Mouse (Mus musculus) neural tube, embryonic 15.5 days (tissue): ENCODE data around the gene Ndufc2. TPM values are rescaled to one million over a fixed set of nuclear protein-coding genes. Genes with fewer than 3 reads are reported as not detected.
"Not testable (repeated sequence)": the region's sequence is repeated elsewhere in the genome, so short reads cannot be mapped to it uniquely, and the experiment has no call there.

Source experiments
- ATAC-seq: fragments of 200-750 bp; cut with Nextera tagmentation; 2 replicates; pipeline ENCODE4 v1.8.0; 2017; ENCODE audit warnings: mild to moderate bottlenecking, moderate TSS enrichment, moderate library complexity; ENCODE audit not compliant: low FRiP score
- H3K27ac ChIP-seq: fragments of 300-500 bp; sonication (generic); replicated peaks from 2 replicates; pipeline ENCODE4 v1.5.1; 2015; ENCODE audit warnings: mild to moderate bottlenecking, inconsistent platforms
- H3K27me3 ChIP-seq: fragments of 300-500 bp; sonication (generic); replicated peaks from 2 replicates; pipeline ENCODE4 v1.6.1; 2015; ENCODE audit warnings: inconsistent platforms
- H3K36me3 ChIP-seq: fragments of 300-500 bp; sonication (generic); 2 replicates; pipeline ENCODE4 v1.6.1; 2015; ENCODE audit warnings: inconsistent platforms
- H3K4me1 ChIP-seq: fragments of 300-500 bp; sonication (generic); 2 replicates; pipeline ENCODE4 v1.6.1; 2015; ENCODE audit warnings: inconsistent platforms
- H3K4me2 ChIP-seq: fragments of 300-500 bp; sonication (generic); 2 replicates; pipeline ENCODE4 v1.6.1; 2015; ENCODE audit warnings: inconsistent platforms, mild to moderate bottlenecking, moderate library complexity
- H3K4me3 ChIP-seq: fragments of 300-500 bp; sonication (generic); replicated peaks from 2 replicates; pipeline ENCODE4 v1.5.1; 2015; ENCODE audit warnings: mild to moderate bottlenecking, inconsistent platforms
- H3K9ac ChIP-seq: fragments of 300-500 bp; sonication (generic); replicated peaks from 2 replicates; pipeline ENCODE4 v1.6.1; 2015; ENCODE audit warnings: mild to moderate bottlenecking, inconsistent platforms
- H3K9me3 ChIP-seq: fragments of 300-500 bp; sonication (generic); replicated peaks from 2 replicates; pipeline ENCODE4 v1.6.1; 2016; ENCODE audit warnings: inconsistent platforms
- WGBS: fragments of 180-500 bp; shearing (Covaris S2); methylation state at CpG from one replicate; pipeline ENCODE4 v1.1.7; 2015; ENCODE audit warnings: mixed read lengths; 5-methylcytosine and 5-hydroxymethylcytosine counted together
- polyA plus RNA-seq: library from polyadenylated mRNA; unstranded; fragments of >200 nt; fragmentation: Nextera tagmentation; extraction: Ambion mirVana; gene quantifications from 2 replicates; pipeline ENCODE4 v1.2.1, GENCODE M21; 2015

Gene Ndufc2
- polyA plus RNA-seq, 1 experiment from 2014 or later, result 526 TPM

DNA sequence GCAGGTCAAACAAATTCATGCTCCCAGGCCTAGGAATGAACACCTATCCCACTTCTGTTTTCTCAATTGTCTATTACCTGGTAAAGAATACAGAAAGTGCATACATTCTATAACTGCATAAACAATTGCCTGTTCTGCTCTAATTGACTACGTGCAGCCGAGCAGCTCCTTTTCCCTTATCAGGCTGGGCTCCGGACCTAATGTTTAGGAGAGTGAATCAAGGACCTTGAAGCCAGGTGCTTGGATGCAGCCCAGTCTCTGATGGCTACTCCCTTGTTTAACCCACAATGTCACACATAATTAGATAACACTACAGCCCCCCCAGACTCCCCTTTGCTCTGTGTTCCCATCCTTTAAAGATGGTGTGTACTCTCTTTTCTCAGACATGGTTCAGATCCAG is 33.7 kb downstream of the Ndufc2 start:
- not testable (repeated sequence) for H3K4me3 ChIP-seq, H3K9ac ChIP-seq, H3K9me3 ChIP-seq, H3K4me1 ChIP-seq, H3K36me3 ChIP-seq, H3K27me3 ChIP-seq, H3K27ac ChIP-seq, ATAC-seq, H3K4me2 ChIP-seq
- WGBS, result 71% methylated on average over 3 of the region's 3 CpGs

DNA sequence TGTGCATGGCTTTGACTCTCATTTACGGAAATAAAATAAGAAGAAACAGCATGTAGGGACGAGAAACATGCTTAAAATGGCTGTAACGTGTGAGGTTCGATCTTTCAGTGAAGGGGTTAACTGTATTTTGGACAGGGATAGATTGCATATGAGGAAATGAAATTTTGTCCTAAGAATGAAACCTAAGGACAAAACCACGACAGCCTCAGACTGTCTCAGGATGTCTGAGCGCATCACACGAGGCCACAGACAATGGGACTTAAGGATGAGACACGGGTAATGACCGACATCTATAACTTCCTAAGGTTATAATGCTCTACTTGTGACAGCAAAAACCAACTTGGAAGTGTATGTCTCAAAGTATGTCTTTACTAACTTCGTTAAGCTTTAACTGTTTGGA is 34.7 kb downstream of the Ndufc2 start:
- Histone ChIP-seq H3K36me3 (no peaks in the 10 kb centered on the region), H3K4me2 (no peak overlapping the region), H3K4me1 (peaks cover 8% of the 10 kb centered on the region), H3K4me3 (no peak overlapping the region), H3K9me3 (no peaks in the 10 kb centered on the region), H3K9ac (no peak overlapping the region), H3K27me3 (no peaks in the 10 kb centered on the region), H3K27ac (no peak overlapping the region)
- no peak for ATAC-seq
- WGBS, result 86% methylated on average over 10 of the region's 10 CpGs

DNA sequence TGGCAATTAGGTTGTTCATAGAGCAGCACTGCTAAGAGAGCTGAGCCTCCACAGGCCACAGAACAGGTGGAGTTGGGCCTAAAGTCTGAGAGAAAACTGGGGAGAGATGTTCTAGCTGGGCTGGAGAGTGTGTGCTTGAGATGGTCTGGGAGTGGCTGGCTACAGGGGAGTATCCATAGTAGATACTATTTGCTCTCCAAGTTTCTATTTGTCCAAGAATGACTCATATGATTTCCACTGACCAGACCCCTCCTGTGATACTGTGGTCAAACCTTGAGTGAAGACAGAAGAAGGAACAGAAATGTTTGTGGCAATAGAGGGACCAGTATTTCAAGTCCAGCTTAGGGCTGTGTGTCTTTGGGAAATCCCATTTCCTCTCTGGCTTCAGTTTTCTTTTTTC is 39.2 kb downstream of the Ndufc2 start:
- H3K4me1 ChIP-seq, result no peaks in the 10 kb centered on the region
- H3K27me3 ChIP-seq, result no peaks in the 10 kb centered on the region
- H3K9me3 ChIP-seq, result no peaks in the 10 kb centered on the region
- no peak overlapping the region for H3K9ac ChIP-seq
- H3K27ac ChIP-seq, result no peak overlapping the region
- no peak for ATAC-seq
- no peak overlapping the region for H3K4me3 ChIP-seq
- no peak overlapping the region for H3K4me2 ChIP-seq
- H3K36me3 ChIP-seq, result no peaks in the 10 kb centered on the region

DNA sequence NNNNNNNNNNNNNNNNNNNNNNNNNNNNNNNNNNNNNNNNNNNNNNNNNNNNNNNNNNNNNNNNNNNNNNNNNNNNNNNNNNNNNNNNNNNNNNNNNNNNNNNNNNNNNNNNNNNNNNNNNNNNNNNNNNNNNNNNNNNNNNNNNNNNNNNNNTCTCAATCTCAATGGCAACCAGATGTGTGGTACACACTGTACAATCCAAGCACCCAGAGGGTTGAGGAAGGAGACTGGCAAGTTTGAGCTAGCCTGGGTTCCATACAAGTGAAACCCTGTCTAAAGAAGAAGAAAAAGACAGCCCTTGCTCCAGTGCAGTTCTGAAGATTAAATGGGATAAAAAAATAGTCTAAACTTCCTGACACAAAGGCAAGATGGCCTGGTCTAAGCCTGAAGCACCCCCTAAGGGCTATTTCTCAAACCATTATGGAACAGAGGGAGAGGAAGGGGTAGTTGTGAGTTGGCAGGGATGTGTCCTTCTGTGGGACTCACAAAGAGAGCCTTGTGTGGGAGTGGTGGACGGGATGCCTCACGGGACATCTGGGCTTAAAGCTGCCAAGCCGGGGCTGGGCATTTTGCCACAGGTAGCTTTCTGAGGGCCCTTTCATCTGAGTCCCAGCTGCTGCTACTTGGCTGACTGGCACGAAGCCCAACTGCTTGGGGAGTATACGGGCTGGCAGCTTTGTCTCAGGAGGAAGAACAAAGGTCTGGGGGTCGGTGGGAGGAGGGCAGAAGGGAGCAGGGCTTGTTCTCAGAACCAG is 46.5 kb downstream of the Ndufc2 start:
- Histone ChIP-seq H3K27ac (peak overlapping the region; percentile 83), H3K36me3 (no peaks in the 10 kb centered on the region), H3K4me3 (no peak overlapping the region), H3K9ac (no peak overlapping the region), H3K27me3 (no peaks in the 10 kb centered on the region), H3K9me3 (no peaks in the 10 kb centered on the region), H3K4me1 (peaks cover 3% of the 10 kb centered on the region; the same call in 1 of the 2 replicates), H3K4me2 (no peak overlapping the region)
- ATAC-seq, result peak; percentile 90
- 26% methylated on average over 6 of the region's 6 CpGs for WGBS

DNA sequence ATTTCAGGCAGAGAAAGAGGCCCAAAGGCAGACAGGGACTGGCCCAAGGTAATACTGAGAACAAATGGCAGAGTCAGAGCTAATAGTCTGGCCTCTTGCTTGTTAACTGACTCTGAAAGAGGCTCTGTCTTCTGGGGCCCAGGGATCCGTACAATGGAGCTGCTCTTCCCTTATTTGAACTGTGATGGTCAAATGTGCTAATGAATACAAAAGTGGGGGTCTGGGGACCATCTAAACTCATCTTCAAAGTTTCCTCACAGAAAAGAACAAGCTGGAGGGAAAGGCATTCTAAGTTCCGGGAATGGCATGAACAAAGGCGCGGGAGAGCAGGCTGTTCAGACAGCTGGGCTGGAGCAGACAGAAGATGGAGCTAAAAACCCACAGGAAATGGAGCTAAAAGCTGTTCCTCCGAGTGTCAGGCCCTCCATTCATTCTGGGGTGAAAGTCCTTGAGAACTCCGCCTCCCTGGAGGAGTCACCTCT is 47.3 kb downstream of the Ndufc2 start:
- Histone ChIP-seq H3K9me3 (no peaks in the 10 kb centered on the region), H3K4me3 (no peak overlapping the region), H3K4me1 (peaks cover 3% of the 10 kb centered on the region; the same call in 1 of the 2 replicates), H3K27ac (peak overlapping the region; percentile 83), H3K36me3 (no peaks in the 10 kb centered on the region), H3K9ac (no peak overlapping the region), H3K27me3 (no peaks in the 10 kb centered on the region), H3K4me2 (peak overlapping the region; percentile 0; the same call in 1 of the 2 replicates)
- WGBS, result 31% methylated on average over 6 of the region's 6 CpGs
- ATAC-seq, result peak; percentile 67

DNA sequence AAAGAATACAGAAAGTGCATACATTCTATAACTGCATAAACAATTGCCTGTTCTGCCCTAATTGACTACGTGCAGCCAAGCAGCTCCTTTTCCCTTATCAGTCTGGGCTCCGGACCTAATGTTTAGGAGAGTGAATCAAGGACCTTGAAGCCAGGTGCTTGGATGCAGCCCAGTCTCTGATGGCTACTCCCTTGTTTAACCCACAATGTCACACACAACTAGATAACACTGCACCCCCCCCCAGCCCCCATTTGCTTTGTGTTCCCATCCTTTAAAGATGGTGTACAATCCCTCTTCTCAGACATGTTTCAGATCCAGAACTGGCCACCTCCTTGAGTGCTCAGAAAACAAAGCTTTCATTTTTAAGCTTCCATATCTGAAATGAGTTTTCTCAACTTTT is 51.2 kb downstream of the Ndufc2 start, which contains the start of gene Kctd14:
Kctd14 (plus strand) TSS at position 301 of the 400 bp plus-strand sequence.
- WGBS, result 86% methylated on average over 2 of the region's 2 CpGs
- H3K36me3 ChIP-seq, H3K27ac ChIP-seq, H3K4me2 ChIP-seq, ATAC-seq, H3K27me3 ChIP-seq, H3K9me3 ChIP-seq, H3K9ac ChIP-seq, H3K4me3 ChIP-seq: not testable (repeated sequence)
- peaks cover 13% of the 10 kb centered on the region for H3K4me1 ChIP-seq

DNA sequence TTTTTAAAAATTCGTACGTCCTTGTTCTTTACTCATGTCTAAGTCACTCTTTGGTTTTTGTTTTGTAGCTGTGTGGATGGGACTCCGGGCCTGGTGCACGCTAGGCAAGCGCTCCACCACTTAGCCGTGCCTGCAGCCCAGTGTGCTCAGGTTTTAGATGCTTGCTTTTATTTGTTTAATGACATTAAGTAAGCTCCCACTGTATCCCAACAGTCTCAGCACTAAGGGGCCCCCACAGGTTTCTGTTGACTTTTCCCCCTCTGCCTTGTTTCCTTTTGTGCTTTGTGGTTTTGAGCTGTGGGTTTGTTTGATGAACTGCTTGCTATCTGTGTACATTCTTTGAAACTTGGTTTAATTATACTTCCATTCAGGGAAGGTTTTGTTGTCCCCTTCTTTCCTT is 52.4 kb downstream of the Ndufc2 start:
- 83% methylated on average over 6 of the region's 6 CpGs for WGBS

DNA sequence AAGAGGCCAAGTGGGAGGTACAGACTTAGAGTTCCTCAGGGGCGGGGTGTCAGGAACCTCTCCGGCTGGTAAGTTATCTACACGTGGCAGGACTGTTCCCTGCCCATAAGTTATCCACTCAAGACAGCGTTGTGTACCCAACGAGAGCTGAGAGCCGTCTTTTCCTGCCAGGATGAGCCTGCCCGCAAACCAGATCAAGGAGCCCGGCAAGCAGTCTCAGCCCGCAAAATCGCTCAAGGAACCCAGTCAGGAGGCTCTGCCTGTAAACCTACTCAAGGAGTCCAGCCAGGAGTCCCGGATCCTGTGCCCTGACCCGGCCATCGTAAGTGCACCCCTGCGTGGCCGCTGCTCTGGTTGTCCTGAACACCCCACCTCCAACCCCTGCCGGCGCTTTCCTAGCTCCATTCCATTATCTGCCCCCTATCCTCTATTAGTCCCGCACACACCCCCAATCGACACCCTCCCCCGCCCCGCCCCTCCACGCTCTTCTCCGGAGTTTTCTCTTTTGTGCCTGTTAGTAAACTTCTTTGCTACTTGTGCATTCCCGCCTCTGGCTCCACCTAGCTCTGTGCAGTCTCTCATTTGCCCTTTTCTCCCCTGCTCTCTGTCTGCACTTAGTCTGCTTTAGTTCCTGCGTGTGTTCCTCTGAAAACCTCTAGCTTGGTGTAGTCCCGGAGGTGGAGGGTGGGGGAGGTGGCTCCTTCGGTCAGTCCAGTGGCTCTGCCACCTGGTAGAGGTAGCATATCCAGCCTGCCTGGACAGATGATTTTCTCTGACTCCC is 53.5 kb downstream of the Ndufc2 start:
- H3K4me3 ChIP-seq, result peak overlapping the region; percentile 32
- no peaks in the 10 kb centered on the region for H3K36me3 ChIP-seq
- H3K9me3 ChIP-seq, result no peaks in the 10 kb centered on the region
- ATAC-seq, result peak; percentile 28; the same call in 1 of the 2 replicates
- H3K9ac ChIP-seq, result peak overlapping the region; percentile 23; the same call in 1 of the 2 replicates
- H3K4me2 ChIP-seq, result peak overlapping the region; percentile 59
- WGBS, result 8% methylated on average over 27 of the region's 27 CpGs
- 0 out of 2 replicates have a peak, but pooled peaks cover 10% of the 10 kb centered on the region for H3K27me3 ChIP-seq
- peaks cover 10% of the 10 kb centered on the region; the same call in 1 of the 2 replicates for H3K4me1 ChIP-seq
- 0 out of 2 replicates have a peak overlapping the region, but pooled peaks have one; percentile 11 for H3K27ac ChIP-seq

More for the DNA sequence above, 52.4 kb downstream of the Ndufc2 start:
- no peak for ATAC-seq
- no peak overlapping the region for H3K9ac ChIP-seq
- H3K4me3 ChIP-seq, result no peak overlapping the region
- H3K27ac ChIP-seq, result no peak overlapping the region
- H3K9me3 ChIP-seq, result no peaks in the 10 kb centered on the region
- no peak overlapping the region for H3K4me2 ChIP-seq
- H3K4me1 ChIP-seq, result peaks cover 13% of the 10 kb centered on the region
- H3K36me3 ChIP-seq, result no peaks in the 10 kb centered on the region
- 0 out of 2 replicates have a peak, but pooled peaks cover 10% of the 10 kb centered on the region for H3K27me3 ChIP-seq

DNA sequence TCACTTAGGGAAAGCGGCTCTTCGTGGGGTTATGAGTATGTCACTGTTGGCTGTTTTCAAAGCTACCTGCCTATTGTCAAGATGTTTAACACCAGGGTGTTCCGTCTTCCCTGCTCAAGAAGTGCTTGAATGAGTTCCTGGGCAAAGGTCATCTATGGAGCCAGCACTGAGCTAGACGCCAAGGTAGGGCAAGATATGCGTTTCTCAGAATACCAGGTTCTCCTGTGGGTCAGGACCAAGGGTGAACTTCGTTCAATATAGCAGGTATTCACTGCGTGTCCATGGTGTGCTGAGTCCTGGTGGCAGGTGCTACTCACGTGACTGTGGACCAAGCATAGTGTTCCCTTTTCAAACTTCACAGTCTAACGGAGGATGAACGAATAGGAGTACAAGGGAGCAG is 55.0 kb downstream of the Ndufc2 start:
- Histone ChIP-seq H3K36me3 (no peaks in the 10 kb centered on the region), H3K27ac (no peak overlapping the region), H3K9ac (no peak overlapping the region), H3K4me3 (no peak overlapping the region), H3K4me1 (peaks cover 10% of the 10 kb centered on the region; the same call in 1 of the 2 replicates), H3K4me2 (no peak overlapping the region), H3K27me3 (0 out of 2 replicates have a peak, but pooled peaks cover 10% of the 10 kb centered on the region), H3K9me3 (no peaks in the 10 kb centered on the region)
- ATAC-seq, result no peak
- WGBS, result 96% methylated on average over 10 of the region's 10 CpGs

DNA sequence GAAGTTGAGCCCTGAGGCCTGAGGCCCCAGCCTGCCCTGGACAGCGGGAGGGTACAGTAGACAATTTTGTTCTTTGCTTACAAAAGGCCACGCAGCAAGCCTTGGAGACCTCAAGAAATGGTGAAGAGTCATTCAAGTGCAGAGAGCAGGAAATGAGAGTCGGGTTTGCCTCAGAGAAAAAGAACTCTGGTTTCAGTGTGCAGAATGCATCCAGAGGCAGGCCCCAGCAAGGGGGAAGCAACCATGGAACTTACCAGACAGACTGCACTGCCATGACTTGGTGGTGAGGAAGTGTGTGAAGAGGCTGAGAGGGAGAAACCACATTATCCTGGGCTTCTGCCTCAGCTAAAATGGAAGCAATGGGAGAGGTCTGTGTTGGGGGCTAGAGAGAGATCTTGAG is 55.8 kb downstream of the Ndufc2 start:
- WGBS, result 87% methylated on average over 3 of the region's 3 CpGs
- Histone ChIP-seq H3K27me3 (0 out of 2 replicates have a peak, but pooled peaks cover 10% of the 10 kb centered on the region), H3K4me1 (peaks cover 10% of the 10 kb centered on the region; the same call in 1 of the 2 replicates), H3K4me2 (no peak overlapping the region), H3K4me3 (no peak overlapping the region), H3K27ac (no peak overlapping the region), H3K36me3 (no peaks in the 10 kb centered on the region), H3K9me3 (no peaks in the 10 kb centered on the region), H3K9ac (no peak overlapping the region)
- no peak for ATAC-seq
